Mouse (Mus musculus) cerebellum, adult 9-11 months (tissue): Measurements from ENCODE around the gene Mobp.
A peak's percentile ranks its signal among the peaks of the same experiment; 100 is the strongest.

Experiments used
- DNase-seq: peaks from one replicate; pipeline ENCODE4 v3.0.0; 2022

Gene Mobp

GRCm38 (mm10) chr9:120149222-120149828 is at the start of gene Mobp:
TSS of gene Mobp (plus strand) at chr9:120149707.
- DNase-seq, result no peak

- no peak for DNase-seq
These were observed 48.3 kb upstream of the Mobp start for GRCm38 (mm10) chr9:120101165-120101564.

GRCm38 (mm10) chr9:120108953-120109352 is 40.6 kb upstream of the Mobp start:
- peak; percentile 25 for DNase-seq

GRCm38 (mm10) chr9:120110211-120111018 is 39.1 kb upstream of the Mobp start, which contains the start of gene Slc25a38:
TSS of gene Slc25a38 (plus strand) at chr9:120110374.
- peak; percentile 96 for DNase-seq

GRCm38 (mm10) chr9:120111156-120111945 is 38.2 kb upstream of the Mobp start:
- DNase-seq, result no peak

GRCm38 (mm10) chr9:120112472-120112871 is 37.0 kb upstream of the Mobp start:
- no peak for DNase-seq

- no peak for DNase-seq
These were observed 36.1 kb upstream of the Mobp start for GRCm38 (mm10) chr9:120113456-120113855.

GRCm38 (mm10) chr9:120114051-120114788 is 35.3 kb upstream of the Mobp start:
- no peak for DNase-seq

- DNase-seq, result no peak
These were observed 34.7 kb upstream of the Mobp start for GRCm38 (mm10) chr9:120114789-120115151.

GRCm38 (mm10) chr9:120115580-120115979 is 33.9 kb upstream of the Mobp start:
- DNase-seq, result no peak

GRCm38 (mm10) chr9:120116184-120116624 is 33.3 kb upstream of the Mobp start:
- no peak for DNase-seq

GRCm38 (mm10) chr9:120118212-120118611 is 31.3 kb upstream of the Mobp start:
- DNase-seq, result no peak

- DNase-seq, result no peak
These were observed 29.0 kb upstream of the Mobp start for GRCm38 (mm10) chr9:120120503-120120902.

- DNase-seq, result no peak
These were observed 22.6 kb upstream of the Mobp start for GRCm38 (mm10) chr9:120126868-120127267.

- DNase-seq, result peak; percentile 99
These were observed 21.8 kb upstream of the Mobp start, which contains the start of gene Rpsa for GRCm38 (mm10) chr9:120127538-120128251. TSS of gene Rpsa (plus strand) at chr9:120127689.

- DNase-seq, result no peak
These were observed 20.2 kb upstream of the Mobp start for GRCm38 (mm10) chr9:120129276-120129675.

GRCm38 (mm10) chr9:120131784-120132288 is 17.7 kb upstream of the Mobp start:
- no peak for DNase-seq

GRCm38 (mm10) chr9:120132980-120133754 is 16.3 kb upstream of the Mobp start:
- no peak for DNase-seq

GRCm38 (mm10) chr9:120133755-120134475 is 15.6 kb upstream of the Mobp start:
- no peak for DNase-seq

GRCm38 (mm10) chr9:120134529-120135160 is 14.9 kb upstream of the Mobp start:
- no peak for DNase-seq
